Mouse (Mus musculus): ENCODE measurements at regions not wholly inside any gene's neighbourhood (a gene's known extent, or its start where the extent isn't known, plus 50 kb on each side); places are given as distances from the start of the nearest gene placed in this dataset.

DNA sequence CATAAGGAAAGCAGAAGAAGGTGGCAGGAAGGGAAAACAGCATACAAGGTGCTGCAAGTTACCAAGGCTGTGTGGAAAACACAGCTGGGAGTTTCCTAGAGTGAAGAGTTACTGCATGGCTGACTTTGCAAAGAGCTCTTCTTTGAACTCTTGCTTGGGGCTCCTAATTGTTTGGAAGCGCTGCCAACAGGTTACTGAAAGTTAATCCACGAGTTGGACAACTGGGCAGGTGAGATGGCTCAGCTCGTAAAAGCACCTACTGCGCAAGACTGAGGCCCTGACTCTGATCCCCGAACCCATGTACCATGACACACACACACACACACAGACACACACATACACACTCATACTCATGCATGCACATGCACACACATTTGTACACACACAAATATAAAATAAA lies 77.5 kb upstream of the Acsl1 start:
- no peaks in the 10 kb centered on the region for H3K36me3 ChIP-seq (ENCODE audit: control insufficient read depth in 1 of 2, insufficient read depth in 2 of 2, low read length in 2 of 2)
- no peaks in the 10 kb centered on the region; a peak in 1 of 4 replicates for H3K27me3 ChIP-seq (ENCODE audit: control insufficient read depth in 1 of 2, insufficient read depth in 2 of 2, low read length in 2 of 2)
- no peaks in the 10 kb centered on the region for H3K4me1 ChIP-seq (ENCODE audit: control insufficient read depth in 1 of 2, insufficient read depth in 2 of 2, low read length in 2 of 2)
- no peaks in the 10 kb centered on the region for H3K79me2 ChIP-seq (ENCODE audit: control insufficient read depth, insufficient read depth, low read length, poor library complexity)
- no peak for DNase-seq (ENCODE audit: low read depth, low spot score)
- no peak overlapping the region for H3K27ac ChIP-seq (ENCODE audit: control insufficient read depth, low read depth, low read length)
- H3K9ac ChIP-seq (ENCODE audit: control insufficient read depth, low read depth, low read length, poor library complexity, severe bottlenecking) = no peak overlapping the region
- no peaks in the 10 kb centered on the region for H3K9me3 ChIP-seq (replicated peaks; ENCODE audit: insufficient read depth, low read length)
- H3K4me3 ChIP-seq (ENCODE audit: control insufficient read depth in 1 of 2, insufficient read depth in 1 of 2, low read depth in 2 of 2, low read length in 2 of 2) = no peak overlapping the region
- TF ChIP-seq POLR2AphosphoS2 (IDR thresholded peaks at IDR 0.05; ENCODE audit: low read length) (no peak), MAZ (IDR thresholded peaks at IDR 0.05; ENCODE audit: low read depth, low read length) (no peak), MAX (IDR thresholded peaks at IDR 0.05; ENCODE audit: low read length) (no peak), KAT2A (conservative IDR thresholded peaks at IDR 0.05; ENCODE audit: low read depth, low read length) (no peak), E2F4 (IDR thresholded peaks at IDR 0.05; ENCODE audit: borderline replicate concordance, low read depth, low read length) (no peak), SIN3A (IDR thresholded peaks at IDR 0.05; ENCODE audit: low read length) (no peak), MXI1 (IDR thresholded peaks at IDR 0.05; ENCODE audit: low read depth, low read length) (no peak), RAD21 (IDR thresholded peaks at IDR 0.05; ENCODE audit: low read depth, low read length) (no peak), ZC3H11A (IDR thresholded peaks at IDR 0.05; ENCODE audit: low read depth, low read length) (no peak), BHLHE40 (IDR thresholded peaks at IDR 0.05; ENCODE audit: borderline replicate concordance, low read depth, low read length) (no peak)

DNA sequence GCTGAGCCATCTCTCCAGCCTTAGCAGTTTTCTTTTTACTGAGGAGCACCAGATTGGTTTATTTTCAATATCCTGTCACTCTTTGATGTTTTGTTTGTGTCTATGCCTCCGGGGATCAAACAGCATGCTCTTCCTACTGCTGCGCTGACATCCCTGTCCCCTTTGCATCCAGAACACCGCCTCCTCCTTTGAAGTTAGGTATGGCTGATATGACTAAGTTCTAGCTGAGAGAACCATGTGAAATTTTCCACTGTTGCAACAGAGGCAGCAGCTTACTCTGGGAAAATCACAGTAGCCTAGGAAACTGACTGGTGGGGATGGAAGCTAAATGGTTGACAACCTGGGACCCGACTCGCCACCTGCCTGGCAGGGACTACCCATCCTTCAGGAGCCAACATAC lies 76.1 kb upstream of the Acsl1 start:
- Histone ChIP-seq H3K27ac (ENCODE audit: control insufficient read depth, low read depth, low read length) (no peak overlapping the region), H3K9ac (ENCODE audit: control insufficient read depth, low read depth, low read length, poor library complexity, severe bottlenecking) (no peak overlapping the region), H3K4me1 (ENCODE audit: control insufficient read depth in 1 of 2, insufficient read depth in 2 of 2, low read length in 2 of 2) (no peaks in the 10 kb centered on the region), H3K36me3 (ENCODE audit: control insufficient read depth in 1 of 2, insufficient read depth in 2 of 2, low read length in 2 of 2) (no peaks in the 10 kb centered on the region), H3K9me3 (replicated peaks; ENCODE audit: insufficient read depth, low read length) (no peaks in the 10 kb centered on the region), H3K4me3 (ENCODE audit: control insufficient read depth in 1 of 2, insufficient read depth in 1 of 2, low read depth in 2 of 2, low read length in 2 of 2) (no peak overlapping the region), H3K27me3 (ENCODE audit: control insufficient read depth in 1 of 2, insufficient read depth in 2 of 2, low read length in 2 of 2) (no peaks in the 10 kb centered on the region; a peak in 1 of 4 replicates), H3K79me2 (ENCODE audit: control insufficient read depth, insufficient read depth, low read length, poor library complexity) (no peaks in the 10 kb centered on the region)
- TF ChIP-seq ETS1 (IDR thresholded peaks at IDR 0.05; ENCODE audit: low read depth, low read length) (no peak), MEF2A (IDR thresholded peaks at IDR 0.05; ENCODE audit: extremely low read depth, insufficient replicate concordance, low read depth, low read length, poor library complexity, severe bottlenecking) (no peak), EP300 (IDR thresholded peaks at IDR 0.05; ENCODE audit: low read depth in 1 of 2, low read length in 2 of 2) (no peak), RAD21 (IDR thresholded peaks at IDR 0.05; ENCODE audit: low read depth, low read length) (no peak), MAX (IDR thresholded peaks at IDR 0.05; ENCODE audit: low read length) (no peak), MXI1 (IDR thresholded peaks at IDR 0.05; ENCODE audit: low read depth, low read length) (no peak), NELFE (IDR thresholded peaks at IDR 0.05; ENCODE audit: low read depth, low read length) (no peak), NRF1 (IDR thresholded peaks at IDR 0.05; ENCODE audit: insufficient read depth, low read depth, low read length, poor library complexity, severe bottlenecking) (no peak), MAZ (IDR thresholded peaks at IDR 0.05; ENCODE audit: low read depth, low read length) (no peak), ZKSCAN1 (IDR thresholded peaks at IDR 0.05; ENCODE audit: low read depth, low read length) (no peak), KAT2A (conservative IDR thresholded peaks at IDR 0.05; ENCODE audit: low read depth, low read length) (no peak), MAFK (IDR thresholded peaks at IDR 0.05; ENCODE audit: borderline replicate concordance, low read depth, low read length) (no peak), POLR2AphosphoS5 (IDR thresholded peaks at IDR 0.05; ENCODE audit: borderline replicate concordance, low read depth, low read length) (no peak), TCF12 (IDR thresholded peaks at IDR 0.05; ENCODE audit: low read depth, low read length) (no peak), JUND (IDR thresholded peaks at IDR 0.05; ENCODE audit: low read depth, low read length) (no peak)
- no peak for DNase-seq (ENCODE audit: low read depth, low spot score)

Data from MEL (cell line).